Mouse (Mus musculus): ENCODE results near the gene Bcl2l15. TPM values are rescaled to one million over a fixed set of nuclear protein-coding genes. Genes with fewer than 3 reads are reported as not detected.
A peak's percentile ranks its signal among the peaks of the same experiment; 100 is the strongest.

Bcl2l15 gene
- polyA plus RNA-seq, 1 experiment from 2014 or later, result not detected

GRCm38 (mm10) chr3:103872663-103873098 lies 40.3 kb downstream of the Bcl2l15 start:
- Histone ChIP-seq H3K4me2 (ENCODE audit: low read depth) (no peak overlapping the region), H3K27me3 (ENCODE audit: control insufficient read depth, insufficient read depth, low read length) (no peaks in the 10 kb centered on the region), H3K4me1 (ENCODE audit: control insufficient read depth, insufficient read depth, low read length) (no peaks in the 10 kb centered on the region), H3K9me3 (ENCODE audit: control insufficient read depth, low read length) (no peaks in the 10 kb centered on the region), H3K36me3 (ENCODE audit: control insufficient read depth, insufficient read depth, low read length) (no peaks in the 10 kb centered on the region), H3K27ac (ENCODE audit: low read depth, low read length) (no peak overlapping the region), H3K9ac (ENCODE audit: low read length) (no peak overlapping the region), H3K4me3 (ENCODE audit: low read depth, low read length) (no peak overlapping the region)
- 60% methylated on average over 3 of the region's 3 CpGs for WGBS
- ATAC-seq (ENCODE audit: insufficient read depth, low FRiP score, low TSS enrichment) (no peak), DNase-seq (ENCODE audit: low spot score) (no peak)

- ATAC-seq (ENCODE audit: insufficient read depth, low FRiP score, low TSS enrichment), result no peak
- Histone ChIP-seq H3K9me3 (ENCODE audit: control insufficient read depth, low read length) (no peaks in the 10 kb centered on the region), H3K4me3 (ENCODE audit: low read depth, low read length) (no peak overlapping the region), H3K4me1 (ENCODE audit: control insufficient read depth, insufficient read depth, low read length) (no peaks in the 10 kb centered on the region), H3K36me3 (ENCODE audit: control insufficient read depth, insufficient read depth, low read length) (no peaks in the 10 kb centered on the region), H3K4me2 (ENCODE audit: low read depth) (no peak overlapping the region), H3K27me3 (ENCODE audit: control insufficient read depth, insufficient read depth, low read length) (no peaks in the 10 kb centered on the region), H3K9ac (ENCODE audit: low read length) (no peak overlapping the region), H3K27ac (ENCODE audit: low read depth, low read length) (no peak overlapping the region)
- WGBS, result 80% methylated on average over 7 of the region's 7 CpGs
- DNase-seq (ENCODE audit: low spot score), result no peak
These were observed 41.9 kb downstream of the Bcl2l15 start for GRCm38 (mm10) chr3:103874329-103874728.

- no peak overlapping the region for H3K4me2 ChIP-seq (ENCODE audit: low read depth)
- DNase-seq (ENCODE audit: low spot score), result no peak
- WGBS, result 72% methylated on average over 11 of the region's 11 CpGs
- no peak for ATAC-seq (ENCODE audit: insufficient read depth, low FRiP score, low TSS enrichment)
- no peak overlapping the region for H3K9ac ChIP-seq (ENCODE audit: low read length)
- H3K27me3 ChIP-seq (ENCODE audit: control insufficient read depth, insufficient read depth, low read length), result no peaks in the 10 kb centered on the region
- H3K4me3 ChIP-seq (ENCODE audit: low read depth, low read length), result no peak overlapping the region
- H3K4me1 ChIP-seq (ENCODE audit: control insufficient read depth, insufficient read depth, low read length), result no peaks in the 10 kb centered on the region
- no peaks in the 10 kb centered on the region for H3K9me3 ChIP-seq (ENCODE audit: control insufficient read depth, low read length)
- no peak overlapping the region for H3K27ac ChIP-seq (ENCODE audit: low read depth, low read length)
- no peaks in the 10 kb centered on the region for H3K36me3 ChIP-seq (ENCODE audit: control insufficient read depth, insufficient read depth, low read length)
These were observed 53.5 kb downstream of the Bcl2l15 start for GRCm38 (mm10) chr3:103885946-103886345.

- DNase-seq (ENCODE audit: low spot score), result peak; percentile 38
- Histone ChIP-seq H3K9me3 (ENCODE audit: control insufficient read depth, low read length) (no peaks in the 10 kb centered on the region), H3K9ac (ENCODE audit: low read length) (no peak overlapping the region), H3K4me1 (ENCODE audit: control insufficient read depth, insufficient read depth, low read length) (no peaks in the 10 kb centered on the region), H3K27me3 (ENCODE audit: control insufficient read depth, insufficient read depth, low read length) (no peaks in the 10 kb centered on the region), H3K36me3 (ENCODE audit: control insufficient read depth, insufficient read depth, low read length) (no peaks in the 10 kb centered on the region), H3K4me2 (ENCODE audit: low read depth) (no peak overlapping the region), H3K4me3 (ENCODE audit: low read depth, low read length) (no peak overlapping the region), H3K27ac (ENCODE audit: low read depth, low read length) (no peak overlapping the region)
- ATAC-seq (ENCODE audit: insufficient read depth, low FRiP score, low TSS enrichment), result no peak
- 42% methylated on average over 3 of the region's 3 CpGs for WGBS
These were observed 55.2 kb downstream of the Bcl2l15 start for GRCm38 (mm10) chr3:103887581-103887980.

- no peak overlapping the region for H3K27ac ChIP-seq (ENCODE audit: low read depth, low read length)
- no peaks in the 10 kb centered on the region for H3K4me1 ChIP-seq (ENCODE audit: control insufficient read depth, insufficient read depth, low read length)
- ATAC-seq (ENCODE audit: insufficient read depth, low FRiP score, low TSS enrichment) (no peak), DNase-seq (ENCODE audit: low spot score) (no peak)
- no peak overlapping the region for H3K4me3 ChIP-seq (ENCODE audit: low read depth, low read length)
- WGBS, result 95% methylated on average over 3 of the region's 3 CpGs
- H3K9ac ChIP-seq (ENCODE audit: low read length), result no peak overlapping the region
- no peaks in the 10 kb centered on the region for H3K36me3 ChIP-seq (ENCODE audit: control insufficient read depth, insufficient read depth, low read length)
- no peaks in the 10 kb centered on the region for H3K9me3 ChIP-seq (ENCODE audit: control insufficient read depth, low read length)
- no peak overlapping the region for H3K4me2 ChIP-seq (ENCODE audit: low read depth)
- H3K27me3 ChIP-seq (ENCODE audit: control insufficient read depth, insufficient read depth, low read length), result no peaks in the 10 kb centered on the region
These were observed 61.0 kb downstream of the Bcl2l15 start for GRCm38 (mm10) chr3:103893374-103893773.

Other genes starting within 250 kb of the Bcl2l15 start
- gene Atg4a-ps, start 186.5 kb upstream of the Bcl2l15 start, polyA plus RNA-seq (2014; fragmentation: Nextera tagmentation; extraction: Ambion mirVana), result 0.13 TPM in 1 of 2 replicates, not detected in the other
- gene Olfml3, start 94.6 kb upstream of the Bcl2l15 start, polyA plus RNA-seq (2014; fragmentation: Nextera tagmentation; extraction: Ambion mirVana), result 18.0 and 19.0 TPM in 2 replicates
- not detected in 2 replicates for gene Gm10964, start 93.2 kb upstream of the Bcl2l15 start, polyA plus RNA-seq (2014; fragmentation: Nextera tagmentation; extraction: Ambion mirVana)
- 15.4 and 16.0 TPM in 2 replicates for gene Hipk1, start 41.0 kb upstream of the Bcl2l15 start, polyA plus RNA-seq (2014; fragmentation: Nextera tagmentation; extraction: Ambion mirVana)
- 33.5 and 35.9 TPM in 2 replicates for gene Dclre1b, start 23.2 kb upstream of the Bcl2l15 start, polyA plus RNA-seq (2014; fragmentation: Nextera tagmentation; extraction: Ambion mirVana)
- 27.4 and 27.6 TPM in 2 replicates for gene Ap4b1, start 23.1 kb upstream of the Bcl2l15 start, polyA plus RNA-seq (2014; fragmentation: Nextera tagmentation; extraction: Ambion mirVana)
- gene Gm43064, start 23.0 kb upstream of the Bcl2l15 start, polyA plus RNA-seq (2014; fragmentation: Nextera tagmentation; extraction: Ambion mirVana), result 0.14 and 0.19 TPM in 2 replicates
- 0.24 and 0.65 TPM in 2 replicates for gene Ptpn22, start 27.2 kb downstream of the Bcl2l15 start, polyA plus RNA-seq (2014; fragmentation: Nextera tagmentation; extraction: Ambion mirVana)
- 22.3 and 22.6 TPM in 2 replicates for gene Rsbn1, start 81.5 kb downstream of the Bcl2l15 start, polyA plus RNA-seq (2014; fragmentation: Nextera tagmentation; extraction: Ambion mirVana)
- gene Phtf1, start 135.5 kb downstream of the Bcl2l15 start, polyA plus RNA-seq (2014; fragmentation: Nextera tagmentation; extraction: Ambion mirVana), result 46.3 and 47.9 TPM in 2 replicates